Mouse (Mus musculus): ENCODE results near the gene Slc25a54.

Gene Slc25a54

GRCm38 (mm10) chr3:109080169-109080568 is at the start of gene Slc25a54:
TSS of gene Slc25a54 (plus strand) at chr3:109080469.
- DNase-seq (ENCODE audit: low spot score), result no peak

GRCm38 (mm10) chr3:109030817-109031216 is 49.5 kb upstream of the Slc25a54 start:
- DNase-seq (ENCODE audit: low spot score), result no peak

GRCm38 (mm10) chr3:109031626-109032025 is 48.6 kb upstream of the Slc25a54 start:
- DNase-seq (ENCODE audit: low spot score), result no peak

GRCm38 (mm10) chr3:109032306-109032705 is 48.0 kb upstream of the Slc25a54 start:
- DNase-seq (ENCODE audit: low spot score), result no peak

GRCm38 (mm10) chr3:109034411-109034810 is 45.9 kb upstream of the Slc25a54 start:
- DNase-seq (ENCODE audit: low spot score), result no peak

GRCm38 (mm10) chr3:109040908-109041307 is 39.4 kb upstream of the Slc25a54 start:
- no peak for DNase-seq (ENCODE audit: low spot score)

- DNase-seq (ENCODE audit: low spot score), result no peak
These were observed 36.9 kb upstream of the Slc25a54 start for GRCm38 (mm10) chr3:109043395-109043794.

GRCm38 (mm10) chr3:109046428-109046827 is 33.8 kb upstream of the Slc25a54 start:
- DNase-seq (ENCODE audit: low spot score), result no peak

- no peak for DNase-seq (ENCODE audit: low spot score)
These were observed 32.5 kb upstream of the Slc25a54 start for GRCm38 (mm10) chr3:109047707-109048283.

- DNase-seq (ENCODE audit: low spot score), result no peak
These were observed 29.0 kb upstream of the Slc25a54 start for GRCm38 (mm10) chr3:109051056-109051945.

- DNase-seq (ENCODE audit: low spot score), result no peak
These were observed 28.3 kb upstream of the Slc25a54 start for GRCm38 (mm10) chr3:109051946-109052331.

- no peak for DNase-seq (ENCODE audit: low spot score)
These were observed 20.4 kb upstream of the Slc25a54 start for GRCm38 (mm10) chr3:109059903-109060302.

GRCm38 (mm10) chr3:109062391-109062790 is 17.9 kb upstream of the Slc25a54 start:
- DNase-seq (ENCODE audit: low spot score), result no peak

GRCm38 (mm10) chr3:109062989-109063388 is 17.3 kb upstream of the Slc25a54 start:
- DNase-seq (ENCODE audit: low spot score), result peak; percentile 72

GRCm38 (mm10) chr3:109084418-109084817 is 4.1 kb downstream of the Slc25a54 start:
- no peak for DNase-seq (ENCODE audit: low spot score)

GRCm38 (mm10) chr3:109088460-109088859 is 8.2 kb downstream of the Slc25a54 start:
- DNase-seq (ENCODE audit: low spot score), result no peak

- DNase-seq (ENCODE audit: low spot score), result no peak
These were observed 24.4 kb downstream of the Slc25a54 start for GRCm38 (mm10) chr3:109104702-109105101.

- DNase-seq (ENCODE audit: low spot score), result no peak
These were observed 36.9 kb downstream of the Slc25a54 start for GRCm38 (mm10) chr3:109117136-109117535.

GRCm38 (mm10) chr3:109119562-109119961 is 39.3 kb downstream of the Slc25a54 start:
- DNase-seq (ENCODE audit: low spot score), result no peak

GRCm38 (mm10) chr3:109119973-109120372 is 39.7 kb downstream of the Slc25a54 start:
- DNase-seq (ENCODE audit: low spot score), result no peak

GRCm38 (mm10) chr3:109122641-109123530 is 42.6 kb downstream of the Slc25a54 start, which contains the start of gene Slc25a24:
TSS of gene Slc25a24 (plus strand) at chr3:109123149.
- DNase-seq (ENCODE audit: low spot score), result peak; percentile 49

- peak; percentile 49 for DNase-seq (ENCODE audit: low spot score)
These were observed 43.3 kb downstream of the Slc25a54 start for GRCm38 (mm10) chr3:109123531-109123981.

Measured in MN1 (cell line).